Mouse (Mus musculus) gastrocnemius, adult 2 months (tissue): ENCODE results near the gene Prss16. TPM values are rescaled to one million over a fixed set of nuclear protein-coding genes. Genes with fewer than 3 reads are reported as not detected.
A peak's percentile ranks its signal among the peaks of the same experiment; 100 is the strongest.

Experiments
- DNase-seq: peaks from one replicate; pipeline ENCODE4 v3.0.0; 2022
- H3K27ac ChIP-seq: fragments of 200-600 bp; 2 replicates; pipeline ENCODE4 v1.8.1; 2022; ENCODE audit warnings: mild to moderate bottlenecking
- H3K4me3 ChIP-seq: fragments of 200-600 bp; 2 replicates; pipeline ENCODE4 v1.8.1; 2022; ENCODE audit warnings: mild to moderate bottlenecking, moderate library complexity
- CTCF ChIP-seq: fragments of 200-600 bp; IDR thresholded peaks from 2 replicates; pipeline ENCODE4 v1.8.1; 2022; ENCODE audit warnings: antibody characterized with exemption, mild to moderate bottlenecking, moderate library complexity
- intact Hi-C: fragments of 180-260 bp; cut with DNase I; formaldehyde crosslinking; loops from one replicate; pipeline ENCODE4 v1.15.1; 2025
- long read RNA-seq, 2 experiments: library from polyadenylated mRNA; stranded (forward); transcript quantifications; one replicate each; pipeline ENCODE4 v2.0.0; 2021
- total RNA-seq, 2 experiments: library from RNA; stranded (reverse); gene quantifications; 2 replicates each; pipeline ENCODE4 v1.2.3; 2021

Gene Prss16
- not detected for total RNA-seq
- long read RNA-seq, experiment 1, result 0 reads
- long read RNA-seq, experiment 2, result 0 reads

- TF ChIP-seq CTCF, result no peak
- DNase-seq, result no peak
- Histone ChIP-seq H3K27ac (no peak within 1 kb of the TSS), H3K4me3 (no peak within 1 kb of the TSS)
- intact Hi-C loops, result no loop called here
These were observed at the start of gene Prss16 for GRCm38 (mm10) chr13:22009642-22010041. Prss16 (minus strand) TSS chr13:22009742.

GRCm38 (mm10) chr13:22053754-22054153 lies 44.2 kb upstream of the Prss16 start:
- intact Hi-C loops, result no loop called here
- DNase-seq, result no peak

DNA sequence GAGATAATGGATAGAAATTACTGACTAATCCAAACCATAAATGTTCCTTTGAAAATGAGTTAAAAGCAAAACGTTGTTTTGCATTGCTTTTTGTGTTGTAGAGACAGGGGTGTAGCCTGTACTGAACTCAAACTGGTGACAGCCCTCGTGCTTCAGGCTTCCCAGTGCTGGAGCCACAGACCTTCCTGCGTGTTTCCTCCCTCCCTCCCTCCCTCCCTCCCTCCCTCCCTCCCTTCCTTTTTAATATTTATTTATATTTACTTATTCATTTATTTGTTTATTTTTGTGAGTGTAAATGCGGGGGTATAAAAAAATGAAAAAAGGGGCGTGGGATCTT lies 41.9 kb upstream of the Prss16 start:
- no peak for TF ChIP-seq CTCF

More at GRCm38 (mm10) chr13:22053754-22054153, 44.2 kb upstream of the Prss16 start:
- H3K4me3 ChIP-seq, result no peak overlapping the region
- no peak for TF ChIP-seq CTCF
- no peak overlapping the region for H3K27ac ChIP-seq

DNA sequence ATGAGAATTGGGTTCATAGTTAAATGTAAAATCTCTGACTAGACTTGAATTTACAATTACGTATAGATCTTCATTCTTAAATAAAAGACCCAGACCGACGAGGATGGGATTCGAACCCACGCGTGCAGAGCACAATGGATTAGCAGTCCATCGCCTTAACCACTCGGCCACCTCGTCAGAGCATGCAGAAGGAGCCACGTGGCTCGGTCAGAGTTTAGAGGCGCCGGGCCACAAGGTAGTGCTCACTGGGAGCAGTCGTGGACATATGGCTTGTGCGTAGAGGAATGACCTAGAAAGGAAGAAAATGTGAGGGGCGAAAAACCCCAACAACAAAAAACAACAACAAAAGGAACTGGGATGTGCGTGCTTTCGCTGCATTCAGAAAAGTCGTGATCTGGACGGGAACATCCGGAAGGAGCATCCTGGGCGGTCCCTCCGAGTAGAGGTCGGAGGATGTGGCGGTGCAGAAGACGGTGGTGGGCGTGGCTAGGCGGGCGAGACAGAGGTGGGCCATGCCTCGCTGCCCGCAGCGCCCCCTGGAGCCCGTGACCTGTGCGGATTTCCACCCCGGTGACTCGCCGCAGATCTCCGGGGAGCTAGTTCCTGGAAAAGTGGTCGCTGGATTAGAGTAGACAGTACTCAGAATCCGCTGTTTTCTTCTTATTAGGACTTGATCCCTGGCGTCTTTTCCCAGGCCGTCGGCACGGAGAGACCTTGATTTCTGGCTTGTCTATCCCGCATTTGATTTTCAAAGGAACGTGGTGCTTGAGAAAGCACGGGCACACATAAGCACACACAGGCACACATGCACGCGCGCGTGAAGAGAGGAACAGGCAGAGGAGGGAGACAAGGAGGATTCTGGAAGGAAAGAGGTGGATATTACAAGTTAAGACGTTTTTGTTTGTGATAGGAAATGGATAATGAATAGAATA lies 41.3 kb upstream of the Prss16 start:
- H3K27ac ChIP-seq, result peak overlapping the region; percentile 67
- TF ChIP-seq CTCF, result peak; percentile 71
- peak overlapping the region; percentile 71 for H3K4me3 ChIP-seq
- intact Hi-C loops, result no loop called here
- peak; percentile 90 for DNase-seq

More for the DNA sequence above, 41.9 kb upstream of the Prss16 start:
- DNase-seq, result no peak
- intact Hi-C loops, result no loop called here
- H3K4me3 ChIP-seq, result peak overlapping the region; percentile 71
- peak overlapping the region; percentile 67 for H3K27ac ChIP-seq

- Histone ChIP-seq H3K27ac (no peak overlapping the region), H3K4me3 (peak overlapping the region; percentile 71)
- DNase-seq, result no peak
- no peak for TF ChIP-seq CTCF
- intact Hi-C loops, result loop anchor here (5.0 kb wide), 1 partner anchor 1632 kb away; the partner anchor contains the start of genes Hist1h2ac and Hist1h2bc
These were observed 40.3 kb upstream of the Prss16 start for GRCm38 (mm10) chr13:22049737-22050440.

DNA sequence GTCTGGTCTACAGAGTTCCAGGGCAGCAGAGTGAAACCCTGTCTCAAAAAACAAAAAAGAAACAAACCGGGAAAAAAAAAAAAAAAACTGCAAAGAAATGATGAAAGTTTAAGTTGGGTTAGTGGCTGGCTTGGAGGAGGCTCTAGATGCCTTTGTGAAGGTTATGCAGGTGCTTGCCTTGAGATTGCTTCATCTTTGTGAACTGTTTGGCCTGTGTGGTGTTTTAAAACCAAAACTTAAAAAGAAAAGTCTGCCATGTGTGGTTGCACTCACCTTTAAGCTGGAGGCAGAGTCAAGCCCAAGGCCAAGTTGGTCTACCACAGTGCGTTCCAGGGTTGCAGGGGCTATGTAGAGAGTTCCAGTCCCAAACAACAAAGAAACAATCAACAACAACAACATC lies 39.5 kb upstream of the Prss16 start:
- Histone ChIP-seq H3K4me3 (no peak overlapping the region), H3K27ac (no peak overlapping the region)
- no peak for TF ChIP-seq CTCF
- intact Hi-C loops, result loop anchor here (5.0 kb wide), 1 partner anchor 1633 kb away; the partner anchor contains the start of genes Hist1h2ac and Hist1h2bc
- no peak for DNase-seq

DNA sequence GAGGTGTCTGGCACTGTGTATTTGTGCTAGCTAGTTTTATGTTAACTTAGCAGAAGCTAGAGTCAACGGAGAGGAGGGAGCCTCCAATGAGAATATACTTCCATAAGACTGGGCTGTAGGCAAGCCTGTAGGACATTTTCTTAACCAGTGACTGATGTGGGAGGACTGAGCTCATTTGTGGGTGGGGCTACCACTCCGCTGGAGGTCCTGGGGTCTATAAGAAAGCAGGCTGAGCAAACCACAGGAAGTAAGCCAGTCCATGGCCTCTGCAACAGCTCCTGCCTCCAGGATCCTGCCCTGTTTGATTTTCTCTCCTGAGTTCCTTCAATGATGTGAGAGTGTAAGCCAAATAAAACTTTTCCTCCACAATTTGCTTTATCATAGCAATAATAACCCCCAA lies 35.8 kb upstream of the Prss16 start:
- no peak overlapping the region for H3K4me3 ChIP-seq
- intact Hi-C loops, result loop anchor here (5.0 kb wide), 1 partner anchor 1637 kb away; the partner anchor contains the start of genes Hist1h2ac and Hist1h2bc
- no peak for TF ChIP-seq CTCF

GRCm38 (mm10) chr13:22044432-22045155 lies 35.1 kb upstream of the Prss16 start:
- intact Hi-C loops, result loop anchor here (5.0 kb wide), 5 partner anchors 267 to 1703 kb away; partner anchors contain the start of genes Hist1h1e, Hist1h2ac, Hist1h2bb and Hist1h2bc
- no peak for DNase-seq
- no peak for TF ChIP-seq CTCF
- Histone ChIP-seq H3K4me3 (no peak overlapping the region), H3K27ac (no peak overlapping the region)

More for the DNA sequence above, 35.8 kb upstream of the Prss16 start:
- H3K27ac ChIP-seq, result no peak overlapping the region
- no peak for DNase-seq

DNA sequence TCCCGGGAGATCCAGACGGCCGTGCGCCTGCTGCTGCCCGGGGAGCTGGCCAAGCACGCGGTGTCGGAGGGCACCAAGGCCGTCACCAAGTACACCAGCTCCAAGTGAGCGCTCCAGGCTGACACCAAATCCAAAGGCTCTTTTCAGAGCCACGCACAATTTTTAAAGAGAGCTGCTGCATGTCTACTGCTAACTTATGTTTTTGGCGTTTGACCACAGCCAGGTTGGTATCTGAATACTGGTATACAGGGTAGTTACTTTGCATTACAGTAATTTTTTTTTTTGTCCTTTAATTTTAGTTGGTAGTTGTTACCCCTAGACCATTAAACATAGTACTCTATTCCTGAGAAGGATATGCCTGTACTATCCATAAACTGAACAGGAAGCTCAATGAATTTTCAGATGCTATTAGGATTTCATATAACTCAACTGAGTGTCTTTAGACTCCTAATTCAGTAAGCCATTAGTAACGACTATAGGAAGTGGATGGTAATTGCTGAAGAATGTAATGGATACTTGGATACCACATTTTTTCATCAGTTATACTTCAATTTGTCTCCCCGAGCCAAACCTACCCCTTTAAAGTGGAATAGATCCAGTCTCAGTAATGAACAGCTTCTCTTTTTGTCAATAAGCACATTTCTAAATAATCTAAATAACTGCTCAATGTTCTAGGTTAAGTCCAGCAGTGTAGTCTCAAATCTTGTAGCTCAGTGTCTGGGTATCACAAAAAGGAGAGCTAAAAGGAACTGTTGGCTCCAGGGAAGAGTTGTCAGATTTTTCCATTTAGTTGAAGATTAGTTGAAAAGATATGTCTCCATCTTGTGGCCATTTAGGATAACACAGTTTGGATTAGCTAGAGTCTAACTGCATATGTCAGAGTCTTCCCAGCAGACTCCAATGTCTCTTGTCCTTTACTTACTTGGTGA lies 34.2 kb upstream of the Prss16 start:
- Histone ChIP-seq H3K27ac (peak overlapping the region; percentile 81), H3K4me3 (peak overlapping the region; percentile 71)
- intact Hi-C loops, result loop anchor here (5.0 kb wide), 4 partner anchors 266 to 1704 kb away; partner anchors contain the start of genes Hist1h1e, Hist1h2bb, Hist1h2be and Hist1h3c
- no peak for DNase-seq
- peak; percentile 74 for TF ChIP-seq CTCF

DNA sequence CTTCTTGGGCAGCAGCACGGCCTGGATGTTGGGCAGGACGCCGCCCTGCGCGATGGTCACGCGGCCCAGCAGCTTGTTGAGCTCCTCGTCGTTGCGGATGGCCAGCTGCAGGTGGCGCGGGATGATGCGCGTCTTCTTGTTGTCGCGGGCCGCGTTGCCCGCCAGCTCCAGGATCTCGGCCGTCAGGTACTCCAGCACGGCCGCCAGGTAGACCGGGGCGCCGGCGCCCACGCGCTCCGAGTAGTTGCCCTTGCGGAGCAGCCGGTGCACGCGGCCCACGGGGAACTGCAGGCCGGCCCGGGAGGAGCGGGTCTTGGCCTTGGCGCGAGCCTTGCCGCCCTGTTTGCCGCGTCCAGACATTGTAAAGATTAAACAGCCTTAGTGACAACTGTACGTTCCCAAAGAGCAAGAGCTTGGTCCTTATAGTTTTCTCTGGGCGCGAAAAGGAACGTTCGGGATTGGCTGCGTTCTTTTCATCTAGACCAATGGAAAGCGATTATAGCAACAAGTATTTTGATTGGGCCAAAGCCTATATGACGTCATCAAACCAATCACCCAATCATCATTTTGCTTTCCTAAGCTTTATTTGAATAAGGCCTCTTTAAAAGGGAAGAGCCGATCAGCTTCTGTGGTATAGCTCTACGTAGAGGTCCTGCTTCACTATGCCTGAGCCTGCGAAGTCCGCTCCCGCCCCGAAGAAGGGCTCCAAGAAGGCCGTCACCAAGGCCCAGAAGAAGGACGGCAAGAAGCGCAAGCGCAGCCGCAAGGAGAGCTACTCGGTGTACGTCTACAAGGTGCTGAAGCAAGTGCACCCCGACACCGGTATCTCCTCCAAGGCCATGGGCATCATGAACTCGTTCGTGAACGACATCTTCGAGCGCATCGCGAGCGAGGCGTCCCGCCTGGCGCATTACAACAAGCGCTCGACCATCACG lies 33.3 kb upstream of the Prss16 start, which contains the start of the genes Hist1h2ag and Hist1h2bj:
Hist1h2ag (minus strand) TSS at position 377 of the 935 bp plus-strand sequence.
Hist1h2bj (plus strand) TSS at position 647 of the 935 bp plus-strand sequence.
- intact Hi-C loops, result loop anchor here (5.0 kb wide), 4 partner anchors 266 to 1704 kb away; partner anchors contain the start of genes Hist1h1e, Hist1h2bb, Hist1h2be and Hist1h3c
- DNase-seq, result peak; percentile 76
- H3K4me3 ChIP-seq, result peak within 1 kb of the TSS; percentile 71
- H3K27ac ChIP-seq, result peak within 1 kb of the TSS; percentile 81
